Mouse (Mus musculus) CD4-positive naive resting alpha-beta T cell, adult 76 days (primary cell): Measurements from ENCODE around the gene Pfkfb2. TPM values are rescaled to one million over a fixed set of nuclear protein-coding genes. Genes with fewer than 3 reads are reported as not detected.

Experiments
- total RNA-seq: library from RNA; stranded (reverse); gene quantifications from one replicate; pipeline ENCODE4 v1.2.4, GENCODE M21; 2023

The Pfkfb2 gene
- total RNA-seq = 16.1 TPM

GRCm38 (mm10) chr1:130729153-130729552 lies at the start of gene Pfkfb2:
Gene Pfkfb2, minus strand, starts transcription at chr1:130729253.

GRCm38 (mm10) chr1:130731741-130732337 lies 2.8 kb upstream of the Pfkfb2 start, which contains the start of gene AA986860:
Gene AA986860, plus strand, starts transcription at chr1:130731976.

GRCm38 (mm10) chr1:130717291-130717871 lies 11.7 kb downstream of the Pfkfb2 start, which contains the start of gene Yod1:
Gene Yod1, plus strand, starts transcription at chr1:130717327.

DNA sequence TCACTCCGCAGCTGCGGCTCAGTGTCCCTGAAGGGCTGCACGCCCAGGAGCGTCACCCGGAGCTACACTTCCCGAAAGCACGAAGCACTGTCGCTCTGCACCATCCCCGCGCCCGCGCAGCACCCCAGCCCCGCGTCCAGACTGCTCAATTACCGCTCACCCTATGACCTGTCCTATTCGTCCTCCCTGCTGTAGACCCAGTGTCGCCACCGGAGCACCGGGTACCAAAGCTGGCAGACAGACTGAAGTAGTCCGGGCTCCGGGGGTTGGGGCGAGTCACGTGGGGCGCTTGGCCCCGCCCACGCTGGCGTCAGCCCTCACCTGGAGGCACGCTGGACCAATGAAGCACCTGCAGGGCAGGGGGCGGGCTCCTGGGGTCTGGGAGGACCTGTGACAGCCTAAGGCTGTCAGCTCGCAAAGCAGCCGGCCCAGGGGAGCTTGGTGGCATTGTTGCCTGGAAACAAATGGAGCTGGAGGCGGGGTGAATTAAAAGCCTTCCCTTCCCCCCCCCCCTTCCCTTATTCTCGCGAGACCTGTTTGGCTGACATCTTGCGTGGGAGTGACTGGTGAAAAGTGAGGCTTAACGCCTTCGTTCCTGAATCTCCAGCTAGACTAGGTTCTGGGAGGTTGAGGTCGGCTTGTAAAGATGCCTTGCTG lies 13.4 kb downstream of the Pfkfb2 start, which contains the start of gene Gm29427:
Gene Gm29427 (minus strand): TSS at position 239 of the 657 bp plus-strand sequence.

DNA sequence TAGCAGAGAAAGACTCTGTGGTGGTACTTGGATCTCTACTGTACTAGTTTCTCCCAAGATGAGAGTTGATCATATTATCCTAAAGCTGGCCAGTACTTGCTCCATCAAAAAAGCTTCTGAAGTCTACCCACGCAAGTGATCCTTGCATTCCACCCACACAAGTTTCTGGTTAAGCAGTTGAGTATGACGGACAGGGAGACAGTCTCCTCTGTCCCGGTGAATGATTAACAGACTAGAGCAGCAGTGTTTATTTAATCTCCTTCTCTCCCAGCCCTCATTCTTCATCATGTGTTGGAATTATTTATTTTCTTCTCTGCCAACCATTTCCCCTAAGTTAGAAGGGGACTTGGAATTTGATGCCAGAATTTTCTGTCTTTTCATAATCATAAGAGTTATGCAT lies 67.6 kb downstream of the Pfkfb2 start, which contains the start of gene C4bp:
Gene C4bp (minus strand): TSS at position 179 of the 400 bp plus-strand sequence.

Other genes with a start within 250 kb of the Pfkfb2 start
- not detected for gene Zp3r, start 99.6 kb downstream of the Pfkfb2 start, total RNA-seq
- gene C4bp, start 67.6 kb downstream of the Pfkfb2 start, total RNA-seq = not detected
- not detected for gene Gm29427, start 13.5 kb downstream of the Pfkfb2 start, total RNA-seq
- gene Yod1, start 11.9 kb downstream of the Pfkfb2 start, total RNA-seq = 12.6 TPM
- gene AA986860, start 2.7 kb upstream of the Pfkfb2 start, total RNA-seq = 0.62 TPM
- not detected for gene Fcamr, start 71.6 kb upstream of the Pfkfb2 start, total RNA-seq
- 0.15 TPM for gene Pigr, start 97.4 kb upstream of the Pfkfb2 start, total RNA-seq
- 57.6 TPM for gene Fcmr, start 136.4 kb upstream of the Pfkfb2 start, total RNA-seq
- not detected for gene Il24, start 158.2 kb upstream of the Pfkfb2 start, total RNA-seq
- gene Il20, start 182.2 kb upstream of the Pfkfb2 start, total RNA-seq = not detected
- gene Il19, start 210.9 kb upstream of the Pfkfb2 start, total RNA-seq = not detected